Mouse (Mus musculus): ENCODE results near the gene Igflr1. TPM values are rescaled to one million over a fixed set of nuclear protein-coding genes. Genes with fewer than 3 reads are reported as not detected.

The Igflr1 gene
- polyA plus RNA-seq, 1 experiment from 2014 or later = 4.7 TPM

Small RNA genes within 50 kb of the gene (microRNA-seq; reads per million reads assigned to microRNA genes)
- gene Gm38670 = not detected
- not detected for gene Mir3569

Other genes with a start within 250 kb of the Igflr1 start
- not detected in 2 replicates for gene E130208F15Rik, start 243.7 kb upstream of the Igflr1 start, polyA plus RNA-seq (2015; fragmentation: Nextera tagmentation; extraction: Ambion mirVana)
- 16.0 and 16.7 TPM in 2 replicates for gene Sdhaf1, start 241.5 kb upstream of the Igflr1 start, polyA plus RNA-seq (2015; fragmentation: Nextera tagmentation; extraction: Ambion mirVana)
- 13.5 and 15.7 TPM in 2 replicates for gene Lrfn3, start 202.7 kb upstream of the Igflr1 start, polyA plus RNA-seq (2015; fragmentation: Nextera tagmentation; extraction: Ambion mirVana)
- 38.6 and 50.0 TPM in 2 replicates for gene Tyrobp, start 151.7 kb upstream of the Igflr1 start, polyA plus RNA-seq (2015; fragmentation: Nextera tagmentation; extraction: Ambion mirVana)
- gene Hcst, start 145.6 kb upstream of the Igflr1 start, polyA plus RNA-seq (2015; fragmentation: Nextera tagmentation; extraction: Ambion mirVana) = 0.95 and 4.5 TPM in 2 replicates
- gene Nfkbid, start 143.7 kb upstream of the Igflr1 start, polyA plus RNA-seq (2015; fragmentation: Nextera tagmentation; extraction: Ambion mirVana) = 2.7 and 3.2 TPM in 2 replicates
- gene Aplp1, start 119.9 kb upstream of the Igflr1 start, polyA plus RNA-seq (2015; fragmentation: Nextera tagmentation; extraction: Ambion mirVana) = 577 and 709 TPM in 2 replicates
- gene Kirrel2, start 107.7 kb upstream of the Igflr1 start, polyA plus RNA-seq (2015; fragmentation: Nextera tagmentation; extraction: Ambion mirVana) = 0.15 and 0.36 TPM in 2 replicates
- 0.14 and 0.23 TPM in 2 replicates for gene Nphs1, start 107.1 kb upstream of the Igflr1 start, polyA plus RNA-seq (2015; fragmentation: Nextera tagmentation; extraction: Ambion mirVana)
- gene Prodh2, start 71.8 kb upstream of the Igflr1 start, polyA plus RNA-seq (2015; fragmentation: Nextera tagmentation; extraction: Ambion mirVana) = 0.42 TPM in 1 of 2 replicates, not detected in the other
- gene Arhgap33, start 30.4 kb upstream of the Igflr1 start, polyA plus RNA-seq (2015; fragmentation: Nextera tagmentation; extraction: Ambion mirVana) = 78.7 and 91.1 TPM in 2 replicates
- gene Hspb6, start 13.2 kb upstream of the Igflr1 start, polyA plus RNA-seq (2015; fragmentation: Nextera tagmentation; extraction: Ambion mirVana) = 8.6 and 11.7 TPM in 2 replicates
- gene Proser3, start 13.1 kb upstream of the Igflr1 start, polyA plus RNA-seq (2015; fragmentation: Nextera tagmentation; extraction: Ambion mirVana) = 7.9 and 8.6 TPM in 2 replicates
- 55.6 and 61.8 TPM in 2 replicates for gene Lin37, start 5.6 kb upstream of the Igflr1 start, polyA plus RNA-seq (2015; fragmentation: Nextera tagmentation; extraction: Ambion mirVana)
- 84.2 and 95.2 TPM in 2 replicates for gene U2af1l4, start 2.1 kb upstream of the Igflr1 start, polyA plus RNA-seq (2015; fragmentation: Nextera tagmentation; extraction: Ambion mirVana)
- gene Gm49396, start 2.1 kb upstream of the Igflr1 start, polyA plus RNA-seq (2015; fragmentation: Nextera tagmentation; extraction: Ambion mirVana) = 14.6 and 14.8 TPM in 2 replicates
- gene Psenen, start 1.8 kb upstream of the Igflr1 start, polyA plus RNA-seq (2015; fragmentation: Nextera tagmentation; extraction: Ambion mirVana) = 136 and 139 TPM in 2 replicates
- 8.5 and 8.8 TPM in 2 replicates for gene Kmt2b, start 23.3 kb downstream of the Igflr1 start, polyA plus RNA-seq (2015; fragmentation: Nextera tagmentation; extraction: Ambion mirVana)
- 0.37 and 0.44 TPM in 2 replicates for gene Zbtb32, start 33.5 kb downstream of the Igflr1 start, polyA plus RNA-seq (2015; fragmentation: Nextera tagmentation; extraction: Ambion mirVana)
- 0.87 and 2.3 TPM in 2 replicates for gene Upk1a, start 47.4 kb downstream of the Igflr1 start, polyA plus RNA-seq (2015; fragmentation: Nextera tagmentation; extraction: Ambion mirVana)
- 1,176 and 1,358 TPM in 2 replicates for gene Cox6b1, start 60.7 kb downstream of the Igflr1 start, polyA plus RNA-seq (2015; fragmentation: Nextera tagmentation; extraction: Ambion mirVana)
- not detected in 2 replicates for gene Etv2, start 70.4 kb downstream of the Igflr1 start, polyA plus RNA-seq (2015; fragmentation: Nextera tagmentation; extraction: Ambion mirVana)
- gene Rbm42, start 84.9 kb downstream of the Igflr1 start, polyA plus RNA-seq (2015; fragmentation: Nextera tagmentation; extraction: Ambion mirVana) = 125 and 129 TPM in 2 replicates
- gene Haus5, start 99.6 kb downstream of the Igflr1 start, polyA plus RNA-seq (2015; fragmentation: Nextera tagmentation; extraction: Ambion mirVana) = 22.5 and 29.3 TPM in 2 replicates
- gene Pmis2, start 106.2 kb downstream of the Igflr1 start, polyA plus RNA-seq (2015; fragmentation: Nextera tagmentation; extraction: Ambion mirVana) = not detected in 2 replicates
- 0.34 TPM in 1 of 2 replicates, not detected in the other for gene 2200002J24Rik, start 133.5 kb downstream of the Igflr1 start, polyA plus RNA-seq (2015; fragmentation: Nextera tagmentation; extraction: Ambion mirVana)
- gene Atp4a, start 146.8 kb downstream of the Igflr1 start, polyA plus RNA-seq (2015; fragmentation: Nextera tagmentation; extraction: Ambion mirVana) = 2.8 and 3.2 TPM in 2 replicates
- 284 and 304 TPM in 2 replicates for gene Tmem147, start 164.1 kb downstream of the Igflr1 start, polyA plus RNA-seq (2015; fragmentation: Nextera tagmentation; extraction: Ambion mirVana)
- gene Gapdhs, start 178.3 kb downstream of the Igflr1 start, polyA plus RNA-seq (2015; fragmentation: Nextera tagmentation; extraction: Ambion mirVana) = 0.73 and 1.0 TPM in 2 replicates
- gene Sbsn, start 186.0 kb downstream of the Igflr1 start, polyA plus RNA-seq (2015; fragmentation: Nextera tagmentation; extraction: Ambion mirVana) = 1.6 and 2.0 TPM in 2 replicates
- gene Dmkn, start 198.3 kb downstream of the Igflr1 start, polyA plus RNA-seq (2015; fragmentation: Nextera tagmentation; extraction: Ambion mirVana) = 3.7 and 6.2 TPM in 2 replicates
- gene Krtdap, start 222.5 kb downstream of the Igflr1 start, polyA plus RNA-seq (2015; fragmentation: Nextera tagmentation; extraction: Ambion mirVana) = 2.4 and 10.4 TPM in 2 replicates